Comparison of ENCODE assay signal across 12 mouse cellular contexts in genomic region chr10:95139645-95140044, GRCm38 (mm10).
DNase-seq lines count a peak whose midpoint lies in the region; ATAC-seq lines count a peak whose summit lies in the region.
"Had no signal": no experiment of that assay in that cellular context is flagged by ENCODE, and none has a peak within 500 bp of the region (broad histone marks: within the 10 kb centered on the region; RNA-seq: fewer than 3 reads in every experiment).

No protein-coding gene starts in this region.

- H3K27me3 ChIP-seq in hindbrain, embryonic 10.5 days (ENCODE audit: insufficient read depth, poor library complexity, severe bottlenecking), result no peaks in the 10 kb centered on the region
- no peaks in the 10 kb centered on the region for H3K27me3 ChIP-seq in hindbrain, embryonic 11.5 days (ENCODE audit: control insufficient read depth, insufficient read depth, low read length)
- no peaks in the 10 kb centered on the region for H3K27me3 ChIP-seq in kidney, embryonic 15.5 days
- H3K27me3 ChIP-seq: embryonic facial prominence, embryonic 12.5 days; liver, embryonic 15.5 days had no signal

- ATAC-seq in hindbrain, embryonic 11.5 days (ENCODE audit: low FRiP score), result no peak
- no peak for ATAC-seq in kidney, embryonic 15.5 days (replicated peaks; ENCODE audit: low FRiP score)

- 71% methylated on average over 8 of the region's 8 CpGs for WGBS in hindbrain, embryonic 10.5 days
- 73% methylated on average over 8 of the region's 8 CpGs for WGBS in hindbrain, embryonic 11.5 days
- 69% methylated on average over 8 of the region's 8 CpGs for WGBS in kidney, embryonic 15.5 days

- no peaks in the 10 kb centered on the region for H3K36me3 ChIP-seq in hindbrain, embryonic 10.5 days
- no peaks in the 10 kb centered on the region for H3K36me3 ChIP-seq in hindbrain, embryonic 11.5 days (ENCODE audit: control insufficient read depth, insufficient read depth, low read length)
- no peaks in the 10 kb centered on the region for H3K36me3 ChIP-seq in kidney, embryonic 15.5 days
- H3K36me3 ChIP-seq: embryonic facial prominence, embryonic 12.5 days; liver, embryonic 15.5 days had no signal

- no peak overlapping the region for H3K4me3 ChIP-seq in hindbrain, embryonic 10.5 days
- H3K4me3 ChIP-seq in hindbrain, embryonic 11.5 days (ENCODE audit: low read depth, low read length), result no peak overlapping the region
- H3K4me3 ChIP-seq in kidney, embryonic 15.5 days (replicated peaks), result no peak overlapping the region
- H3K4me3 ChIP-seq: embryonic facial prominence, embryonic 12.5 days; liver, embryonic 15.5 days had no signal

- no peak overlapping the region for H3K9ac ChIP-seq in hindbrain, embryonic 11.5 days (ENCODE audit: low read depth, low read length)
- no peak overlapping the region for H3K9ac ChIP-seq in kidney, embryonic 15.5 days
- H3K9ac ChIP-seq: embryonic facial prominence, embryonic 12.5 days; liver, embryonic 15.5 days had no signal

- peaks cover 33% of the 10 kb centered on the region for H3K4me1 ChIP-seq in hindbrain, embryonic 10.5 days (replicated peaks)
- H3K4me1 ChIP-seq in hindbrain, embryonic 11.5 days (replicated peaks; ENCODE audit: control insufficient read depth, insufficient read depth, low read length), result 0 out of 2 replicates have a peak, but pooled peaks cover 9% of the 10 kb centered on the region
- peaks cover 25% of the 10 kb centered on the region for H3K4me1 ChIP-seq in kidney, embryonic 15.5 days
- H3K4me1 ChIP-seq: liver, embryonic 15.5 days had no signal

- H3K27ac ChIP-seq in hindbrain, embryonic 10.5 days, result peak overlapping the region; percentile 31
- no peak overlapping the region for H3K27ac ChIP-seq in hindbrain, embryonic 11.5 days (ENCODE audit: low read depth, low read length)
- no peak overlapping the region for H3K27ac ChIP-seq in kidney, embryonic 15.5 days
- H3K27ac ChIP-seq: embryonic facial prominence, embryonic 12.5 days; kidney, postnatal 0 days; liver, embryonic 15.5 days had no signal

- DNase-seq in hindbrain, embryonic 10.5 days (ENCODE audit: low spot score), result peak; percentile 5
- DNase-seq in hindbrain, embryonic 11.5 days (ENCODE audit: low spot score), result no peak
- DNase-seq in cerebellum, adult 8-10 months, result peak; percentile 15
- DNase-seq in heart, adult 9 months (ENCODE audit: low spot score in 2 of 2), result peak; percentile 62 to 76
- peak; percentile 54 for DNase-seq in lung, postnatal 14 days
- no peak for DNase-seq in left cerebral cortex, adult 11 months (ENCODE audit: low spot score)
- DNase-seq in layer of hippocampus, postnatal 36 days, result no peak
- DNase-seq: adrenal gland, adult 8-10 months had no signal

- H3K9me3 ChIP-seq in hindbrain, embryonic 10.5 days, result no peaks in the 10 kb centered on the region
- no peaks in the 10 kb centered on the region for H3K9me3 ChIP-seq in hindbrain, embryonic 11.5 days (ENCODE audit: control insufficient read depth, low read length)
- no peaks in the 10 kb centered on the region for H3K9me3 ChIP-seq in kidney, embryonic 15.5 days (replicated peaks)
- H3K9me3 ChIP-seq: embryonic facial prominence, embryonic 12.5 days; liver, embryonic 15.5 days had no signal

- no peak overlapping the region for H3K4me2 ChIP-seq in hindbrain, embryonic 11.5 days (replicated peaks; ENCODE audit: low read depth, low read length)
- no peak overlapping the region for H3K4me2 ChIP-seq in kidney, embryonic 15.5 days
- H3K4me2 ChIP-seq: embryonic facial prominence, embryonic 12.5 days; liver, embryonic 15.5 days had no signal

Comparison
In these comparisons a context has a peak if more than half of its experiments do, and no peak if none do; other contexts are left out.
1. DNase-seq: peak in hindbrain, embryonic 10.5 days (single experiment), cerebellum, adult 8-10 months (single experiment), heart, adult 9 months (2 of 2) and lung, postnatal 14 days (single experiment); none in hindbrain, embryonic 11.5 days (single experiment), left cerebral cortex, adult 11 months (single experiment) and layer of hippocampus, postnatal 36 days (0 of 2).